ENCODE assay signal across 21 mouse cellular contexts in the genomic region with DNA sequence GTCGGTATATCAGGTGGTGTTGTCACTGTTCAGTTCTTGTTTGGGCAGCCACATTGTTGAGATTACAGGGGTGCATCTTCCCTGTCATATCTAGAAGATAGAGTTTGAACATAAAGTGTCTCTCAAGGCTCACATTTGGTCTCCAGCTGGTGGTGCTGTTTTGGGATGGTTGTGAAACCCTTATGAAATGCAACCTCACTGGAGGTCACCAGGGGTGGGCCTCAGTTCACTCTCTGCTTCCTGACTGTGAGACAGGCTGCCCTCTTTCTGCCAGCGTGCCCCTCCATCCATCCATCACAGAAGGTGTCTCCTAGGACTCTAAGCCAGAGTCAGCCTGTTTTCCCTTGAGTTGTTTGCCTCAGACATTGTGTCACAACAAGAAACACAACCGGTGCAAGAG. TPM values are rescaled to one million over a fixed set of nuclear protein-coding genes. Genes with fewer than 3 reads are reported as not detected.
"Had no signal": no experiment of that assay in that cellular context is flagged by ENCODE, and none has a peak within 500 bp of the region (broad histone marks: within the 10 kb centered on the region; RNA-seq: fewer than 3 reads in every experiment).

No protein-coding gene starts in this region.

- H3K36me3 ChIP-seq: liver, embryonic 13.5 days; liver, embryonic 15.5 days; midbrain, embryonic 10.5 days; midbrain, embryonic 12.5 days; neural tube, embryonic 13.5 days; neural tube, embryonic 15.5 days; stomach, embryonic 15.5 days had no signal

- H3K27ac ChIP-seq: liver, embryonic 13.5 days; liver, embryonic 15.5 days; macrophage; midbrain, embryonic 10.5 days; midbrain, embryonic 12.5 days; neural tube, embryonic 13.5 days; neural tube, embryonic 15.5 days; stomach, embryonic 15.5 days had no signal

- H3K4me1 ChIP-seq: liver, embryonic 15.5 days; neural tube, embryonic 13.5 days had no signal

- DNase-seq: liver; liver, embryonic 13.5 days; liver, postnatal 0 days; lung, embryonic 14.5 days; midbrain, embryonic 14.5 days; retina, postnatal 1 day; right cerebral cortex, adult 18-20 months; right cerebral cortex, postnatal 25 days; thymus, adult 18-20 months; thymus, postnatal 14 days; thymus, postnatal 36 days had no signal

- ATAC-seq: liver, postnatal 0 days; midbrain, embryonic 16.5 days had no signal

- H3K27me3 ChIP-seq: midbrain, embryonic 12.5 days; neural tube, embryonic 13.5 days; neural tube, embryonic 15.5 days; stomach, embryonic 15.5 days had no signal

- H3K9me3 ChIP-seq: liver, embryonic 13.5 days; liver, embryonic 15.5 days; midbrain, embryonic 10.5 days; midbrain, embryonic 12.5 days; neural tube, embryonic 13.5 days; neural tube, embryonic 15.5 days; stomach, embryonic 15.5 days had no signal

- H3K4me2 ChIP-seq: liver, embryonic 11.5 days; liver, embryonic 13.5 days; liver, embryonic 15.5 days; lung, embryonic 14.5 days; midbrain, embryonic 12.5 days; neural tube, embryonic 13.5 days; neural tube, embryonic 15.5 days; stomach, embryonic 15.5 days had no signal

- H3K4me3 ChIP-seq: liver, embryonic 13.5 days; liver, embryonic 15.5 days; midbrain, embryonic 10.5 days; midbrain, embryonic 12.5 days; myocyte; neural tube, embryonic 13.5 days; neural tube, embryonic 15.5 days; stomach, embryonic 15.5 days had no signal

- H3K9ac ChIP-seq: liver, embryonic 13.5 days; liver, embryonic 15.5 days; liver, postnatal 0 days; lung, embryonic 14.5 days; midbrain, embryonic 12.5 days; neural tube, embryonic 13.5 days; neural tube, embryonic 15.5 days; stomach, embryonic 15.5 days had no signal

RNA-seq across cellular contexts. Expression of a gene that starts 58.0 kb away (rescaled TPM):
- polyA plus RNA-seq: macrophage had no signal
